In the genomic region with DNA sequence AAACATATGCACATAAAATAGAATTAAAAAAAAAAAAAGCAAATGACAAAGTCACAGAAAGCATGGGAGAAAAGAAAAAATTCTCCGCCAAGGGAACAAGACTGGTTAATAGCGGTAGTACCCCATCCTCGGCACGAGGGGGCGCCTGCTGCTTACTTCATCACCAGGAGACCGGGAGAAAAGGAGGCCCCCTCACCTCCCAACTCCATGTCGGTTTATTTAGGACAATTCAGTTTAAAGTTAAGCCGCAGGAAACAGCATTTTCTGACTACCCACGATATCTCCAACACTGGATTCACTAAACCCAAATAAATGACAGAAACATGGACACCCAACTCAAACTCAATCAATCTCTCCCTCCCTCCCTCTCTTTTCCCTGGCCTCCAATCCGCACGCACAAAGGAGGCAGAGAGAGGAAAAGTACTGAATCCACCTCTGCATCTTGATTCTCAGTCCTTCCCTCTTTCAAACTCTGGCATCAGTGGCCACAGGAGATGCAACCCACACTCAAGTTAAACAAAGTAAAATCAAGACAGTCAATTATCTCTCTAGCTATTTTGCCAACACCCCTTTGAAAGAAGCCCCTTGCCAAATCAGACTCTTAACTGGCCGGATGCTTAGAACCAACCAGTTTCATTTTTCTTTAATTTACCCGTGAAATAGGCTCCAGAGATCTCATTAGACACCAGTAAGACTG, we compare ENCODE assay signal across 8 mouse cellular contexts. TPM values are rescaled to one million over a fixed set of nuclear protein-coding genes. Genes with fewer than 3 reads are reported as not detected.
DNase-seq lines count a peak whose midpoint lies in the region; ATAC-seq and TF ChIP-seq lines count a peak whose summit lies in the region.

No protein-coding gene starts in this region.

- H3K36me3 ChIP-seq in forebrain, embryonic 15.5 days, result no peaks in the 10 kb centered on the region
- 0 out of 2 replicates have a peak, but pooled peaks cover 12% of the 10 kb centered on the region for H3K36me3 ChIP-seq in lung, embryonic 14.5 days (ENCODE audit: insufficient read depth)
- H3K36me3 ChIP-seq in thymus, adult 2 months (ENCODE audit: control insufficient read depth, insufficient read depth, low read length), result no peaks in the 10 kb centered on the region

- H3K4me3 ChIP-seq in forebrain, embryonic 15.5 days, result peak overlapping the region; percentile 90
- peak overlapping the region; percentile 72 for H3K4me3 ChIP-seq in lung, embryonic 14.5 days (ENCODE audit: low read depth, low read length)
- H3K4me3 ChIP-seq in thymus, adult 2 months (ENCODE audit: control insufficient read depth, insufficient read depth, low read length), result peak overlapping the region; percentile 96; the same call in 1 of the 2 replicates

- no peak for TF ChIP-seq POLR2A in thymus, adult 2 months (IDR thresholded peaks at IDR 0.05; ENCODE audit: control insufficient read depth, extremely low read depth, insufficient read depth, low read length, poor library complexity)

- no peaks in the 10 kb centered on the region for H3K27me3 ChIP-seq in forebrain, embryonic 15.5 days
- no peaks in the 10 kb centered on the region for H3K27me3 ChIP-seq in lung, embryonic 14.5 days (ENCODE audit: insufficient read depth, low read length)
- H3K27me3 ChIP-seq in thymus, adult 2 months (ENCODE audit: control insufficient read depth, insufficient read depth, low read length), result no peaks in the 10 kb centered on the region

- 3% methylated on average over 13 of the region's 13 CpGs for WGBS in forebrain, embryonic 15.5 days
- 4% methylated on average over 13 of the region's 13 CpGs for WGBS in lung, embryonic 14.5 days
- WGBS in thymus, adult 2 months, result 2% methylated on average over 13 of the region's 13 CpGs

- no peak for ATAC-seq in forebrain, embryonic 15.5 days (replicated peaks)
- no peak for ATAC-seq in lung, embryonic 14.5 days (ENCODE audit: insufficient read depth)

- peak overlapping the region; percentile 79 for H3K4me2 ChIP-seq in forebrain, embryonic 15.5 days (replicated peaks)
- peak overlapping the region; percentile 90 for H3K4me2 ChIP-seq in lung, embryonic 14.5 days

- H3K9ac ChIP-seq in forebrain, embryonic 15.5 days (replicated peaks), result peak overlapping the region; percentile 87
- peak overlapping the region; percentile 74 for H3K9ac ChIP-seq in lung, embryonic 14.5 days

- H3K4me1 ChIP-seq in forebrain, embryonic 15.5 days, result peaks cover 51% of the 10 kb centered on the region
- H3K4me1 ChIP-seq in lung, embryonic 14.5 days (ENCODE audit: insufficient read depth), result peaks cover 29% of the 10 kb centered on the region
- peaks cover 20% of the 10 kb centered on the region for H3K4me1 ChIP-seq in thymus, adult 2 months (replicated peaks; ENCODE audit: control insufficient read depth, insufficient read depth, low read length)

- TF ChIP-seq CTCF in lung, embryonic 14.5 days (IDR thresholded peaks at IDR 0.05; ENCODE audit: low read depth), result peak; percentile 92
- TF ChIP-seq CTCF in thymus, adult 2 months (IDR thresholded peaks at IDR 0.05; ENCODE audit: borderline replicate concordance, control insufficient read depth, extremely low read depth, insufficient read depth, low read length, poor library complexity), result peak; percentile 88; the same call in 1 of the 2 replicates

- intact Hi-C loops in heart, postnatal 25 days (cut with DNase I), result loop anchor here (1.0 to 5.0 kb wide), 3 partner anchors 103 to 241 kb away; no protein-coding TSS in a partner anchor

- peak; percentile 43 to 67 for DNase-seq in CD8-positive naive resting alpha-beta T cell, adult 2 months (ENCODE audit: low read depth in 2 of 2, low spot score in 2 of 2)
- peak; percentile 77 for DNase-seq in c-Kit-positive CD71-positive TER-119-positive erythroid progenitor cells, embryonic 14.5 days (ENCODE audit: low spot score)
- DNase-seq in heart, postnatal 25 days (ENCODE audit: low spot score), result peak; percentile 70
- peak; percentile 73 to 86 for DNase-seq in layer of hippocampus, adult 8-10 months (ENCODE audit: low spot score in 2 of 2)
- peak; percentile 94 for DNase-seq in lung, embryonic 14.5 days
- peak; percentile 60 for DNase-seq in ovary, adult 18-20 months (ENCODE audit: low spot score)
- DNase-seq in thymus, adult 2 months, result peak; percentile 84

- H3K27ac ChIP-seq in forebrain, embryonic 15.5 days (replicated peaks), result peak overlapping the region; percentile 99
- H3K27ac ChIP-seq in lung, embryonic 14.5 days (ENCODE audit: low read depth), result peak overlapping the region; percentile 99
- peak overlapping the region; percentile 97 for H3K27ac ChIP-seq in thymus, adult 2 months (ENCODE audit: control insufficient read depth, insufficient read depth, low read length)

- no peaks in the 10 kb centered on the region for H3K9me3 ChIP-seq in forebrain, embryonic 15.5 days
- no peaks in the 10 kb centered on the region for H3K9me3 ChIP-seq in lung, embryonic 14.5 days (ENCODE audit: low read depth, low read length)

RNA-seq across cellular contexts. Expression of a gene that starts 1.1 kb away (rescaled TPM):
- polyA plus RNA-seq in forebrain, embryonic 15.5 days (2015; fragmentation: Nextera tagmentation; extraction: Ambion mirVana), result 16.5 and 16.9 TPM in 2 replicates
- total RNA-seq in heart, postnatal 25 days (2021), result 10 to 100 TPM; 10.6 to 11.2 TPM
- 10 to 100 TPM in 2 of 4 experiments, 1 to 10 TPM in 2; 9.4 to 13.0 (median 11.3) TPM for total RNA-seq in layer of hippocampus, adult 8-10 months (2022)
- 13.9 and 14.5 TPM in 2 replicates for polyA plus RNA-seq in lung, embryonic 14.5 days (2014; fragmentation: Nextera tagmentation; extraction: Ambion mirVana)
- 24.8 and 24.9 TPM in 2 replicates for polyA plus RNA-seq in thymus, adult 2 months (2012; rRNA removed)

RNA-seq across cellular contexts. Expression of a gene that starts 21.4 kb away (rescaled TPM):
- 4.9 and 6.3 TPM in 2 replicates for polyA plus RNA-seq in forebrain, embryonic 15.5 days (2015; fragmentation: Nextera tagmentation; extraction: Ambion mirVana)
- total RNA-seq in heart, postnatal 25 days (2021), result 10 to 100 TPM; 18.7 to 20.1 TPM
- total RNA-seq in layer of hippocampus, adult 8-10 months (2022), result 10 to 100 TPM; 30.7 to 44.0 (median 42.9) TPM
- polyA plus RNA-seq in lung, embryonic 14.5 days (2014; fragmentation: Nextera tagmentation; extraction: Ambion mirVana), result 5.5 and 9.9 TPM in 2 replicates
- polyA plus RNA-seq in thymus, adult 2 months (2012; rRNA removed), result 150 and 172 TPM in 2 replicates

Comparison
In these comparisons a context has a peak if more than half of its experiments do, and no peak if none do; other contexts are left out.
1. RNA of a gene that starts 21.4 kb away (polyA plus RNA-seq): 150 to 172 TPM in thymus, adult 2 months; 5.5 to 9.9 TPM in lung, embryonic 14.5 days and 4.9 to 6.3 TPM in forebrain, embryonic 15.5 days; every median in the first group is over 10 times any median in the second.
2. Peak in every context shown above with its lines, with median percentiles within 50 percentile points of each other: DNase-seq, H3K27ac ChIP-seq and H3K4me3 ChIP-seq.